Mouse (Mus musculus): Measurements from ENCODE around the gene Strn3. TPM values are rescaled to one million over a fixed set of nuclear protein-coding genes. Genes with fewer than 3 reads are reported as not detected.

Gene Strn3
- 8.3 and 10.2 TPM in 2 replicates for polyA plus RNA-seq (2012; rRNA removed)

- H3K4me3 ChIP-seq (ENCODE audit: control insufficient read depth, low read depth, low read length) = peak within 1 kb of the TSS; percentile 91
- TF ChIP-seq POLR2A (IDR thresholded peaks at IDR 0.05; ENCODE audit: control insufficient read depth, low read depth, low read length) (peak; percentile 79), CTCF (IDR thresholded peaks at IDR 0.05; ENCODE audit: control insufficient read depth, insufficient read depth, insufficient replicate concordance, low read depth, low read length) (no peak)
- H3K27ac ChIP-seq (ENCODE audit: control insufficient read depth, insufficient read depth, low read depth, low read length) = peak within 1 kb of the TSS; percentile 94
- no peaks in the 10 kb centered on the region for H3K27me3 ChIP-seq (ENCODE audit: control insufficient read depth, insufficient read depth, low read length)
- no peaks in the 10 kb centered on the region for H3K36me3 ChIP-seq (ENCODE audit: control insufficient read depth, insufficient read depth, low read length)
- peaks cover 8% of the 10 kb centered on the region for H3K4me1 ChIP-seq (ENCODE audit: control insufficient read depth, insufficient read depth, low read length)
Observed at GRCm38 (mm10) chr12:51691845-51692632, at the start of gene Strn3. Strn3 (minus strand) TSS chr12:51691897.

- Histone ChIP-seq H3K27ac (ENCODE audit: control insufficient read depth, insufficient read depth, low read depth, low read length) (no peak overlapping the region), H3K4me1 (ENCODE audit: control insufficient read depth, insufficient read depth, low read length) (peaks cover 2% of the 10 kb centered on the region; the same call in 1 of the 2 replicates), H3K36me3 (ENCODE audit: control insufficient read depth, insufficient read depth, low read length) (no peaks in the 10 kb centered on the region), H3K27me3 (ENCODE audit: control insufficient read depth, insufficient read depth, low read length) (no peaks in the 10 kb centered on the region), H3K4me3 (ENCODE audit: control insufficient read depth, low read depth, low read length) (no peak overlapping the region)
- no peak for TF ChIP-seq CTCF (IDR thresholded peaks at IDR 0.05; ENCODE audit: control insufficient read depth, insufficient read depth, insufficient replicate concordance, low read depth, low read length)
- TF ChIP-seq POLR2A (IDR thresholded peaks at IDR 0.05; ENCODE audit: control insufficient read depth, low read depth, low read length) = no peak
Observed at GRCm38 (mm10) chr12:51736807-51737206, 45.1 kb upstream of the Strn3 start.

GRCm38 (mm10) chr12:51736381-51736780 is 44.7 kb upstream of the Strn3 start:
- H3K4me1 ChIP-seq (ENCODE audit: control insufficient read depth, insufficient read depth, low read length) = peaks cover 2% of the 10 kb centered on the region; the same call in 1 of the 2 replicates
- peak overlapping the region; percentile 53 for H3K27ac ChIP-seq (ENCODE audit: control insufficient read depth, insufficient read depth, low read depth, low read length)
- H3K27me3 ChIP-seq (ENCODE audit: control insufficient read depth, insufficient read depth, low read length) = no peaks in the 10 kb centered on the region
- no peak overlapping the region for H3K4me3 ChIP-seq (ENCODE audit: control insufficient read depth, low read depth, low read length)
- H3K36me3 ChIP-seq (ENCODE audit: control insufficient read depth, insufficient read depth, low read length) = no peaks in the 10 kb centered on the region
- TF ChIP-seq POLR2A (IDR thresholded peaks at IDR 0.05; ENCODE audit: control insufficient read depth, low read depth, low read length) (no peak), CTCF (IDR thresholded peaks at IDR 0.05; ENCODE audit: control insufficient read depth, insufficient read depth, insufficient replicate concordance, low read depth, low read length) (no peak)

GRCm38 (mm10) chr12:51735840-51736271 is 44.2 kb upstream of the Strn3 start:
- Histone ChIP-seq H3K4me3 (ENCODE audit: control insufficient read depth, low read depth, low read length) (no peak overlapping the region), H3K36me3 (ENCODE audit: control insufficient read depth, insufficient read depth, low read length) (no peaks in the 10 kb centered on the region), H3K27ac (ENCODE audit: control insufficient read depth, insufficient read depth, low read depth, low read length) (0 out of 2 replicates have a peak overlapping the region, but pooled peaks have one; percentile 28), H3K27me3 (ENCODE audit: control insufficient read depth, insufficient read depth, low read length) (no peaks in the 10 kb centered on the region), H3K4me1 (ENCODE audit: control insufficient read depth, insufficient read depth, low read length) (peaks cover 2% of the 10 kb centered on the region; the same call in 1 of the 2 replicates)
- no peak for TF ChIP-seq POLR2A (IDR thresholded peaks at IDR 0.05; ENCODE audit: control insufficient read depth, low read depth, low read length)
- TF ChIP-seq CTCF (IDR thresholded peaks at IDR 0.05; ENCODE audit: control insufficient read depth, insufficient read depth, insufficient replicate concordance, low read depth, low read length) = no peak

GRCm38 (mm10) chr12:51734605-51735211 is 43.0 kb upstream of the Strn3 start:
- no peak for TF ChIP-seq CTCF (IDR thresholded peaks at IDR 0.05; ENCODE audit: control insufficient read depth, insufficient read depth, insufficient replicate concordance, low read depth, low read length)
- TF ChIP-seq POLR2A (IDR thresholded peaks at IDR 0.05; ENCODE audit: control insufficient read depth, low read depth, low read length) = no peak
- Histone ChIP-seq H3K36me3 (ENCODE audit: control insufficient read depth, insufficient read depth, low read length) (no peaks in the 10 kb centered on the region), H3K4me1 (ENCODE audit: control insufficient read depth, insufficient read depth, low read length) (peaks cover 2% of the 10 kb centered on the region; the same call in 1 of the 2 replicates), H3K27ac (ENCODE audit: control insufficient read depth, insufficient read depth, low read depth, low read length) (no peak overlapping the region), H3K27me3 (ENCODE audit: control insufficient read depth, insufficient read depth, low read length) (no peaks in the 10 kb centered on the region), H3K4me3 (ENCODE audit: control insufficient read depth, low read depth, low read length) (no peak overlapping the region)

- Histone ChIP-seq H3K36me3 (ENCODE audit: control insufficient read depth, insufficient read depth, low read length) (no peaks in the 10 kb centered on the region), H3K27me3 (ENCODE audit: control insufficient read depth, insufficient read depth, low read length) (no peaks in the 10 kb centered on the region), H3K4me3 (ENCODE audit: control insufficient read depth, low read depth, low read length) (no peak overlapping the region), H3K27ac (ENCODE audit: control insufficient read depth, insufficient read depth, low read depth, low read length) (no peak overlapping the region; the same call in 1 of the 2 replicates), H3K4me1 (ENCODE audit: control insufficient read depth, insufficient read depth, low read length) (no peaks in the 10 kb centered on the region)
- TF ChIP-seq CTCF (IDR thresholded peaks at IDR 0.05; ENCODE audit: control insufficient read depth, insufficient read depth, insufficient replicate concordance, low read depth, low read length) (no peak), POLR2A (IDR thresholded peaks at IDR 0.05; ENCODE audit: control insufficient read depth, low read depth, low read length) (no peak)
Observed at GRCm38 (mm10) chr12:51729827-51730226, 38.1 kb upstream of the Strn3 start.

GRCm38 (mm10) chr12:51729058-51729457 is 37.4 kb upstream of the Strn3 start:
- TF ChIP-seq POLR2A (IDR thresholded peaks at IDR 0.05; ENCODE audit: control insufficient read depth, low read depth, low read length) (no peak), CTCF (IDR thresholded peaks at IDR 0.05; ENCODE audit: control insufficient read depth, insufficient read depth, insufficient replicate concordance, low read depth, low read length) (no peak)
- peak overlapping the region; percentile 23 for H3K27ac ChIP-seq (ENCODE audit: control insufficient read depth, insufficient read depth, low read depth, low read length)
- H3K4me3 ChIP-seq (ENCODE audit: control insufficient read depth, low read depth, low read length) = no peak overlapping the region
- H3K27me3 ChIP-seq (ENCODE audit: control insufficient read depth, insufficient read depth, low read length) = no peaks in the 10 kb centered on the region
- no peaks in the 10 kb centered on the region for H3K4me1 ChIP-seq (ENCODE audit: control insufficient read depth, insufficient read depth, low read length)
- H3K36me3 ChIP-seq (ENCODE audit: control insufficient read depth, insufficient read depth, low read length) = no peaks in the 10 kb centered on the region
